Mouse (Mus musculus) CH12.LX (cell line): ENCODE measurements around the gene Pkm. TPM values are rescaled to one million over a fixed set of nuclear protein-coding genes. Genes with fewer than 3 reads are reported as not detected.

Experiments
- DNase-seq: peaks from one replicate; pipeline ENCODE4 v3.0.0-alpha.2; 2013; ENCODE audit errors: extremely low read depth
- H3K27ac ChIP-seq: 2 replicates; pipeline ENCODE4 v1.5.1; 2012; ENCODE audit warnings: low read depth, mild to moderate bottlenecking, control low read depth, moderate library complexity; ENCODE audit not compliant: insufficient read depth
- H3K27me3 ChIP-seq: replicated peaks from 2 replicates; pipeline ENCODE3; 2012; ENCODE audit warnings: inconsistent platforms
- H3K36me3 ChIP-seq, 2 experiments: replicated peaks in 1 of 2; 2 replicates each; pipeline versions ENCODE3 to v1.6.1; 2012; ENCODE audit warnings: inconsistent platforms in 1 of 2, low read length in 1 of 2, mild to moderate bottlenecking in 1 of 2, mixed read lengths in 1 of 2, moderate library complexity in 1 of 2; ENCODE audit not compliant: control insufficient read depth in 1 of 2, insufficient read depth in 1 of 2
- H3K4me1 ChIP-seq, 2 experiments: 2 replicates each; pipeline ENCODE4 v1.6.1; 2012; ENCODE audit warnings: inconsistent platforms in 1 of 2, moderate library complexity in 1 of 2; ENCODE audit not compliant: insufficient read depth in 2 of 2, control insufficient read depth in 1 of 2
- H3K4me2 ChIP-seq: 2 replicates; pipeline ENCODE4 v1.6.1; 2012; ENCODE audit warnings: low read depth, mild to moderate bottlenecking, control low read depth; ENCODE audit not compliant: poor library complexity, insufficient read depth, severe bottlenecking
- H3K4me3 ChIP-seq, 3 experiments: fragments of 150-350 bp in 1 of 3; sonication (generic) in 1 of 3; replicated peaks in 1 of 3; 2 replicates each; pipeline versions ENCODE3 to v1.5.1; 2011 to 2012; ENCODE audit warnings: low read depth in 2 of 3, low read length in 2 of 3, mild to moderate bottlenecking in 2 of 3, moderate library complexity in 2 of 3, control low read depth in 1 of 3, improper control_type of control experiment in 1 of 3, inconsistent platforms in 1 of 3, mixed read lengths in 1 of 3; ENCODE audit not compliant: poor library complexity in 1 of 3
- H3K79me2 ChIP-seq: replicated peaks from 2 replicates; pipeline ENCODE4 v1.6.1; 2012; ENCODE audit warnings: mild to moderate bottlenecking, moderate library complexity; ENCODE audit not compliant: control insufficient read depth, poor library complexity, insufficient read depth, severe bottlenecking; ENCODE audit errors: extremely low read depth
- H3K9ac ChIP-seq: 2 replicates; pipeline ENCODE4 v1.6.1; 2012; ENCODE audit warnings: low read depth, mild to moderate bottlenecking, control low read depth, moderate library complexity; ENCODE audit not compliant: insufficient read depth
- H3K9me3 ChIP-seq: replicated peaks from 2 replicates; pipeline ENCODE3; 2012; ENCODE audit warnings: low read length, inconsistent platforms, mixed read lengths
- CHD1 ChIP-seq: IDR thresholded peaks from 2 replicates; pipeline ENCODE4 v1.6.1; 2012; ENCODE audit warnings: low read depth, low read length, improper control_type of control experiment, inconsistent platforms
- CHD2 ChIP-seq: IDR thresholded peaks from 2 replicates; pipeline ENCODE4 v1.6.1; 2011; ENCODE audit warnings: low read length, improper control_type of control experiment
- E2F4 ChIP-seq: IDR thresholded peaks from 2 replicates; pipeline ENCODE4 v1.6.1; 2011; ENCODE audit warnings: low read depth, low read length, improper control_type of control experiment; ENCODE audit not compliant: insufficient replicate concordance
- ETS1 ChIP-seq: conservative IDR thresholded peaks from 2 replicates; pipeline ENCODE4 v1.6.1; 2012; ENCODE audit warnings: low read depth, mild to moderate bottlenecking, inconsistent platforms, low read length, improper control_type of control experiment, moderate library complexity
- IRF4 ChIP-seq: IDR thresholded peaks from 2 replicates; pipeline ENCODE4 v1.6.1; 2014; ENCODE audit warnings: low read depth, mild to moderate bottlenecking, inconsistent platforms, low read length, improper control_type of control experiment
- JUND ChIP-seq: conservative IDR thresholded peaks from 2 replicates; pipeline ENCODE4 v1.6.1; 2011; ENCODE audit warnings: low read depth, low read length, improper control_type of control experiment
- KAT2A ChIP-seq: IDR thresholded peaks from 2 replicates; pipeline ENCODE4 v1.6.1; 2012; ENCODE audit warnings: low read length, improper control_type of control experiment, inconsistent platforms; ENCODE audit not compliant: insufficient replicate concordance
- MAFK ChIP-seq: IDR thresholded peaks from 2 replicates; pipeline ENCODE4 v1.6.1; 2011; ENCODE audit warnings: low read length, improper control_type of control experiment; ENCODE audit not compliant: insufficient replicate concordance
- MAX ChIP-seq: IDR thresholded peaks from 2 replicates; pipeline ENCODE4 v1.6.1; 2011; ENCODE audit warnings: low read length, improper control_type of control experiment
- MAZ ChIP-seq: IDR thresholded peaks from 2 replicates; pipeline ENCODE4 v1.6.1; 2012; ENCODE audit warnings: low read depth, mild to moderate bottlenecking, inconsistent platforms, low read length, improper control_type of control experiment, moderate library complexity
- MEF2A ChIP-seq: IDR thresholded peaks from 2 replicates; pipeline ENCODE4 v1.6.1; 2014; ENCODE audit warnings: low read depth, mild to moderate bottlenecking, inconsistent platforms, low read length, improper control_type of control experiment, borderline replicate concordance
- MXI1 ChIP-seq: IDR thresholded peaks from 2 replicates; pipeline ENCODE4 v1.6.1; 2011; ENCODE audit warnings: mild to moderate bottlenecking, low read depth, low read length, improper control_type of control experiment
- NRF1 ChIP-seq: IDR thresholded peaks from 2 replicates; pipeline ENCODE4 v1.6.1; 2014; ENCODE audit warnings: low read depth, mild to moderate bottlenecking, inconsistent platforms, low read length, improper control_type of control experiment, moderate library complexity
- PAX5 ChIP-seq: IDR thresholded peaks from 2 replicates; pipeline ENCODE4 v1.6.1; 2012; ENCODE audit warnings: low read length, inconsistent platforms, mixed read lengths
- POLR2A ChIP-seq: IDR thresholded peaks from 2 replicates; pipeline ENCODE4 v1.6.1; 2011; ENCODE audit warnings: low read depth, mild to moderate bottlenecking, improper control_type of control experiment, low read length
- POLR2AphosphoS2 ChIP-seq: IDR thresholded peaks from 2 replicates; pipeline ENCODE4 v1.6.1; 2011; ENCODE audit warnings: low read depth, low read length, improper control_type of control experiment
- RAD21 ChIP-seq: IDR thresholded peaks from 2 replicates; pipeline ENCODE4 v1.6.1; 2011; ENCODE audit warnings: low read depth, mild to moderate bottlenecking, low read length, improper control_type of control experiment, moderate library complexity
- RCOR1 ChIP-seq: conservative IDR thresholded peaks from 2 replicates; pipeline ENCODE4 v1.6.1; 2012; ENCODE audit warnings: low read depth, mild to moderate bottlenecking, inconsistent platforms, low read length, improper control_type of control experiment
- SMC3 ChIP-seq: IDR thresholded peaks from 2 replicates; pipeline ENCODE4 v1.6.1; 2011; ENCODE audit warnings: low read depth, low read length, improper control_type of control experiment
- TBP ChIP-seq: conservative IDR thresholded peaks from 2 replicates; pipeline ENCODE4 v1.6.1; 2011; ENCODE audit warnings: low read depth, low read length, improper control_type of control experiment
- UBTF ChIP-seq: IDR thresholded peaks from 2 replicates; pipeline ENCODE4 v1.6.1; 2012; ENCODE audit warnings: low read depth, mild to moderate bottlenecking, inconsistent platforms, low read length, improper control_type of control experiment, moderate library complexity
- USF1 ChIP-seq: IDR thresholded peaks from 2 replicates; pipeline ENCODE4 v1.6.1; 2014; ENCODE audit warnings: low read depth, mild to moderate bottlenecking, inconsistent platforms, low read length, improper control_type of control experiment
- ZC3H11A ChIP-seq: IDR thresholded peaks from 2 replicates; pipeline ENCODE4 v1.6.1; 2012; ENCODE audit warnings: low read depth, mild to moderate bottlenecking, inconsistent platforms, low read length, improper control_type of control experiment
- ZMIZ1 ChIP-seq: IDR thresholded peaks from 2 replicates; pipeline ENCODE4 v1.6.1; 2012; ENCODE audit warnings: low read depth, mild to moderate bottlenecking, inconsistent platforms, low read length, improper control_type of control experiment
- ZNF384 ChIP-seq: IDR thresholded peaks from 2 replicates; pipeline ENCODE4 v1.6.1; 2012; ENCODE audit warnings: low read depth, low read length, improper control_type of control experiment, inconsistent platforms
- dilution Hi-C: fragments of 300-500 bp; cut with MboI; formaldehyde crosslinking; loops from 2 replicates; pipeline ENCODE4 v1.14.3; 2020; ENCODE audit warnings: low sequenced_read_pairs; ENCODE audit not compliant: extremely low pct_unique_long_range_greater_than_20kb, extremely low pct_ligation_motif_present
- in situ Hi-C: fragments of 300-500 bp; cut with MboI; formaldehyde crosslinking; loops from 3 replicates; pipeline ENCODE4 v1.14.3; 2019; ENCODE audit warnings: low sequenced_read_pairs, low pct_ligation_motif_present, low pct_unique_long_range_greater_than_20kb, mixed read lengths
- polyA plus RNA-seq: library from polyadenylated mRNA; unstranded; fragments of >175 nt; gene quantifications from 2 replicates; pipeline ENCODE4 v1.2.1, GENCODE M21; 2012; ENCODE audit warnings: low read depth; ENCODE audit not compliant: insufficient read length
- total RNA-seq, 2 experiments: library from RNA; depleted of rRNA; stranded (reverse); fragments of 300-350 nt in 1 of 2; fragments of >200 nt in 1 of 2; gene quantifications; 2 replicates each; pipeline ENCODE4 v1.2.3; 2012 to 2014

The Pkm gene
- total and polyA plus RNA-seq, 3 experiments: 1,827 to 2,828 (median 2,304) TPM

- Histone ChIP-seq H3K27me3 (peaks cover 14% of the 10 kb centered on the region), H3K9ac (no peak overlapping the region), H3K4me3 (no peak overlapping the region), H3K9me3 (peaks cover 3% of the 10 kb centered on the region), H3K36me3 (no peaks in the 10 kb centered on the region), H3K27ac (no peak overlapping the region), H3K4me2 (no peak overlapping the region), H3K4me1 (peaks cover 0 to under 1% of the 10 kb centered on the region in 2 experiments; a peak in 2 of 4 replicates), H3K79me2 (no peaks in the 10 kb centered on the region)
- dilution Hi-C loops: no loop called here
- in situ Hi-C loops: no loop called here
- DNase-seq: no peak
- TF ChIP-seq USF1: no peak
- no peak for TF ChIP-seq RAD21
- TF ChIP-seq MAX: no peak
- no peak for TF ChIP-seq ZNF384
- TF ChIP-seq PAX5: no peak
- no peak for TF ChIP-seq CHD2
- TF ChIP-seq KAT2A: no peak
- TF ChIP-seq UBTF: no peak
- no peak for TF ChIP-seq ETS1
- TF ChIP-seq SMC3: no peak
- TF ChIP-seq CHD1: no peak
Measured at GRCm38 (mm10) chr9:59718237-59718636, 62.1 kb downstream of the Pkm start.

DNA sequence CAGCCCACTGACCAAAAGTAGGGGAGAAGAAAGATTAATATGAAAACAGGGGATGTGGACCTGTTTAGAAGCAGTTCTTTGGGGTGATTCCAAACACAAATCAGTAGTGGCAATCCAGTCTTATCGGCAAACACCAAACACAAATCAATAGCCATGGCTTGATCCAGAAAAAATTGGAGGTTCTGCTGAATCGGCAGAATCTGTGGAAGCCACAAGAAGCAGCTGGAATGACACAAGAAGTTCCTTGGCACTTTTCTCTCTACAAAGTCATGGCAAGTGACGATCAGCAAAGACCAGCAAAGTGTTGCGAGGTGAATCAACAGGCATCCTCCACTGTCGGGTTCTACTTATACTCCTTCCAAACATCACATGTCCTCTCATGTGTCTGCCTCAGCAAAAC lies 65.0 kb downstream of the Pkm start:
- no peak overlapping the region for H3K4me2 ChIP-seq
- H3K36me3 ChIP-seq: no peaks in the 10 kb centered on the region
- H3K9me3 ChIP-seq: peaks cover 3% of the 10 kb centered on the region
- dilution Hi-C loops (no loop called here), in situ Hi-C loops (loop anchor here (5.0 kb wide), 1 partner anchor 236 kb away; no protein-coding TSS in a partner anchor)
- no peaks in the 10 kb centered on the region for H3K79me2 ChIP-seq
- peaks cover 14% of the 10 kb centered on the region for H3K27me3 ChIP-seq
- peaks cover 0 to 8% of the 10 kb centered on the region in 2 experiments; a peak in 2 of 4 replicates for H3K4me1 ChIP-seq
- TF ChIP-seq MAFK: peak; percentile 80
- TF ChIP-seq IRF4: no peak
- TF ChIP-seq, all 38 proteins: peak for 1
- Histone ChIP-seq H3K9ac (no peak overlapping the region), H3K27ac (no peak overlapping the region), H3K4me3 (no peak overlapping the region)
- no peak for DNase-seq

- dilution Hi-C loops (no loop called here), in situ Hi-C loops (loop anchor here (5.0 kb wide), 1 partner anchor 234 kb away; no protein-coding TSS in a partner anchor)
- DNase-seq: peak; percentile 83
- H3K4me1 ChIP-seq: peaks cover 0 to 8% of the 10 kb centered on the region in 2 experiments; a peak in 2 of 4 replicates
- H3K27ac ChIP-seq: no peak overlapping the region
- H3K9ac ChIP-seq: no peak overlapping the region
- peaks cover 14% of the 10 kb centered on the region for H3K27me3 ChIP-seq
- H3K4me3 ChIP-seq: no peak overlapping the region
- H3K36me3 ChIP-seq: no peaks in the 10 kb centered on the region
- H3K9me3 ChIP-seq: peaks cover 3% of the 10 kb centered on the region
- no peak overlapping the region; the same call in 1 of the 2 replicates for H3K4me2 ChIP-seq
- H3K79me2 ChIP-seq: no peaks in the 10 kb centered on the region
- TF ChIP-seq E2F4: no peak
- no peak for TF ChIP-seq MXI1
- no peak for TF ChIP-seq NRF1
- no peak for TF ChIP-seq CHD2
- TF ChIP-seq ZNF384: no peak
- TF ChIP-seq MAX: no peak
- no peak for TF ChIP-seq POLR2A
- TF ChIP-seq JUND: no peak
- TF ChIP-seq ZC3H11A: peak; percentile 8; the same call in 1 of the 2 replicates
- TF ChIP-seq ZMIZ1: no peak
- no peak for TF ChIP-seq TBP
- no peak for TF ChIP-seq ETS1
- TF ChIP-seq MAZ: no peak
- TF ChIP-seq MEF2A: no peak
- TF ChIP-seq MAFK: no peak
- no peak for TF ChIP-seq CHD1
- TF ChIP-seq RCOR1: no peak
- TF ChIP-seq UBTF: no peak
- no peak for TF ChIP-seq POLR2AphosphoS2
Measured at GRCm38 (mm10) chr9:59723096-59723657, 67.0 kb downstream of the Pkm start.
